Mouse (Mus musculus): ENCODE measurements around the gene Gm49711.

The Gm49711 gene

DNA sequence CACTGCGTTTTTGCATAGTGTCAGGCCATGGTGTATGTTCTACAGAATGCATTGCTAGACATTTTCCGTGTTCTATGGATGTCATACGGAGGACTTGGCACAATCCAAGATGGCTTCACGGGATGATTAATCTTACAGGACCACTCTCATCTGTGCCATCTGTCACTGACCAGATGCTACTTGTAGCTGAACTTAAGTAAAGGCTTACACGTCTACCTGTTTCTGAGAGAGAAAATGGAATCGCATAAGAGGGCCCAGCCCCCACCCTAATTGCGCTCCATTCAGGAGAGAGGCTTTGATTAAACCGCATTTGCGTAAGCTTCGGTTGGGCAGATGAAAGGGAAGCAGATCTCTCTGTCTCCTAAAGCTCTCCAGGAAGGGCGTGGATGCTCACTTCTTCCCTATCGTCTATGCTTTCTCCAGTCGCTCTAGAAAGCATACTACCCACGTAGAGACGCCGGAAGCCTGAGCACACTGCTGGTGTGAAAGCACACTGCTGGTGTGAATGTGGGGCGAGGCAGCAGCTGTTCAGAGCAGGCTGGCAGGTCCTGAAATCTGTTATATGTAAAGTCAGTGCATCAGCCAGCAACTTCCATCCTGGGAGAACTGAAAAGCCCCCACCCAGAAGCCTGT lies 62.9 kb downstream of the Gm49711 start:
- DNase-seq (ENCODE audit: low spot score) = no peak

DNA sequence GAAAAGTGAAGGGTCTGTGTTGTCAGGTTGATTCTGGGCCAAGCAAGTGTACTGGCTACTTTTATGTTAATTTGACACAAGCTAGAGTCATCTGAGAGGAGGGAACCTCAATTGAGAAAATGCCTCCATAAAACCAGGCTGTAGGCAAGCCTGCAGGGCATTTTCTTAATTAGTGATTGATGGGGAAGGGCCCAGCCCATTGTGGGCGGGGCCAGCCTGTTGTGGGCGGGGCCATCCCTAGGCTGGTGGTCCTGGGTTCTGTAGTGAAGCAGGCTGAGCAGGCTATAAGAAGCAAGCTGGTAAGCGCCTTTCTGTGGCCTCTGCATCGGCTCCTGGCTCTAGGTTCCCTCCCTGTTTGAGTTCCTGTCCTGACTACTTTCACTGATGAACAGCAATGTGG lies 69.1 kb downstream of the Gm49711 start:
- DNase-seq (ENCODE audit: low spot score) = no peak

GRCm38 (mm10) chr16:92127666-92128065 lies 69.5 kb downstream of the Gm49711 start:
- no peak for DNase-seq (ENCODE audit: low spot score)

- no peak for DNase-seq (ENCODE audit: low spot score)
These were observed 71.7 kb downstream of the Gm49711 start for GRCm38 (mm10) chr16:92129843-92130242.

- DNase-seq (ENCODE audit: low spot score) = no peak
These were observed 74.4 kb downstream of the Gm49711 start for GRCm38 (mm10) chr16:92132511-92132910.

- no peak for DNase-seq (ENCODE audit: low spot score)
These were observed 76.1 kb downstream of the Gm49711 start for GRCm38 (mm10) chr16:92134148-92134764.

DNA sequence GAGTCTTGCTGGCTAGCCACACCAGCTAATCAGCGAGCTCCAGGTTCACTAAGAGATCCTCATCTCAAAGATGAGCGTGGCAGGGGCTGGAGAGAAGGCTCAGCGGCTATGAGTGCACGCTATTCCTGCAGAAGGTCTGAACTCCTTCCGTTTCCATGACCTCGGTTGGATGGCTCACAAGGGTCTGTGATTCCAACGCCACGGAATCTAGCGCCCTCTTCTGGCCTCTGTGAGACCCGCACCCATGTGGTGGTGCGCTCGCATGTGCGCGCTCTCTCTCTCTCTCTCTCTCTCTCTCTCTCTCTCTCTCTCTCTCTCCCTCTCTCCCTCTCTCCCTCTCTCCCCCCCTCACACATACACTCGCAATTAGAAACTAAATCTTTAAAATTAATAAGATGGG lies 78.2 kb downstream of the Gm49711 start:
- DNase-seq (ENCODE audit: low spot score) = no peak

DNA sequence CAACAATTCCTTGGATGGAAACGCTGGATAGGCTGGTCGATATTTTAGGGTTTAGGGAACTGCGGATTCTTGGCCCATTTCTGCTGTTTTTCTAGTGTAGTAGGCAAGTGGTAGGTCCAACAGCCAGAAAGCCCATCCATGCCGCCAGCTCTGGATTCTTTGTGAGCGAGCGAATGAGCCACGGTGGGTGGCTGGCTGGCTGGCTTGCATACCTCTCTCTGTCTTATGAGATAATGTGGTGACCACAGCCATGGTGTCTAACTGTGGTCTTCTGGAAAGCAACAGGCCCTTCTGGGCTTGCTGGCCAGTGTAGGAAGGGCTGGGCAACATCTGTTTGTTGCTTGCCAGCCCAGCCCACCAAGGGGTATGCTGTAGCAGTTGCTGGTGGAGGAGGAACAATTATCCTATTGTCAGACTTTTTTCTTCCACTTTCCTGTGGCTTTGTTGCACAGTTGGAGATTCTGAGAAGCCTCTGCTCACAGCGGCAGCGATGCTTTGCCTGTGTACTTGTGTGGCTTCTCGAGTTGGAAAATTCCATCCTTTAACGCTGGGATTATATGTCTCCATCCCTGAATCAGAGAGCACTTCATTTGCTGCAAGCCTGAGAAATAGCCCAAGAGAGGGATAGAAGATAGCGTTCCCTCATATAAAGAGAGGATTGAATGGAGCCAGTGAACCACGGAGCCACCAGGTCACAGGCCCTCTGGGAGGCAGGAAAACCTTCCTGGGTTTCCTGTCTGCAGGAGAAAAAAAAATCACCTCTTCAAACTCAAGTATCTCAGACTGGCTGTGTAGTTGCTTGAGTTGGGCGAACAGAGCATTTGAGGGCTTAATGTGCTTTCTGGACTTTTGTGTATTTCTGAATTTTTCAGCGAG lies 81.5 kb downstream of the Gm49711 start:
- no peak for DNase-seq (ENCODE audit: low spot score)

DNA sequence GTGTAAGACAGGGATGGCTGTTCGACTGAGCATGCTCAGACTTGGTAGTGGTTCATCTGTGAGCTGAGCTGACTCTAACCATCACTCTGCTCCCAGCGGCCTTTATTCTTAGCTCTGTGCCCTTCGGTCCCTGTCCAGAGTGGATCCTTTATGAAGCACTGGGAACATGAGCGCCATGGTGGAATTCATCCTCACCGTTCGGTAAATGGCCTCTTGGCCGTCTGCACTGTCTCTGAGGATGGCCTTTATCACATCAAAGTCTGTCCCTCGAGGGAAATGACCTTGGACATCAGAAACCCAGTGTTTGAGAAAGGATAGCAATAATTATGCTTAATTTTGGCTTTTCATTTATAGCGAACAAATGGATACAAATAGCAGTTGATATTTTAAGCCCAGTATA lies 82.2 kb downstream of the Gm49711 start:
- no peak for DNase-seq (ENCODE audit: low spot score)

DNA sequence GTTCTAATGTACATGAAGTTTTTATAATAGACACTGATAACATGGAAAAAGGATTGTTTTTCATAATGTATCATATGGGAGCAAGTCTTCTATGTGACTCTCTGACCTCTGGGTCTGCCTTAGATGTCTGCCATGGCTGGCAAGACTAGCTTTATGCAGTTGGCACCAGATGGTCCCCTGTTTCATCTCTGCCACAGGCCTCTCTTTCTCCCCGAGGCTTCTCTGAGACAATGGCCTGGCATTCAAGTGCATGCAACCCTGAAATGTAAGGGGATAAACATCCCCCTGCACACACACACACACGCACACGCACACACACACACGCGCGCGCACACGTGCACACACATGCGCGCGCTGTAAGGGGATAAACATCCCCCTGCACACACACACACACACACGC lies 82.9 kb downstream of the Gm49711 start:
- no peak for DNase-seq (ENCODE audit: low spot score)

DNA sequence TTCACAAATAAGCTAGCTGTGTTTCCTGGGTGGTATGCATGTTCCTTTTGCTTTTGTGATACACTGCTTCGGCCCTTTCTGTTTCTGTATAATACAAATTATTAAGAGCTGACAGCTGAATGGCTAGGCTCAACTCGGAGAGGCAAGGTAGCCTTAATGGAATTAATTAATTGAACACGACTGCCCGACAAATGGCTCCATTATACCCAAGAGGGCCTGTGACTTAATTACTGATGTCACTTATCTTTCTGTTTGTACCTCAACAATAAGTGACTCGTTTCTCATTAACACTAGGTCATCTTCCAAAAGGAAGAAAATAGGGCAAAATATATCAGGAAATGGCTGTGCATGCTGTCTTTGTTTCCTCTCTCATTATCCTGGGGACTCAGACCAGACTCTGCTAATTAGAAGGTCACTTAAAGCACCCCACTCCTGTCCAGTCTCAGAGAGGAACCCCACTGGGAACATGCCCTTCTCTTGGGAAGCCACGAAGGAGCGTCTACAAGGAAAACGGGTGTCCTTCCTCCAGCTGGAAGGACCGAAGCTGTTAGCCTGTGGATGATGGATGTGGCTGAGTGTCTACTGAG lies 84.4 kb downstream of the Gm49711 start:
- no peak for DNase-seq (ENCODE audit: low spot score)

GRCm38 (mm10) chr16:92147631-92148366 lies 89.7 kb downstream of the Gm49711 start:
- DNase-seq (ENCODE audit: low spot score) = no peak

DNA sequence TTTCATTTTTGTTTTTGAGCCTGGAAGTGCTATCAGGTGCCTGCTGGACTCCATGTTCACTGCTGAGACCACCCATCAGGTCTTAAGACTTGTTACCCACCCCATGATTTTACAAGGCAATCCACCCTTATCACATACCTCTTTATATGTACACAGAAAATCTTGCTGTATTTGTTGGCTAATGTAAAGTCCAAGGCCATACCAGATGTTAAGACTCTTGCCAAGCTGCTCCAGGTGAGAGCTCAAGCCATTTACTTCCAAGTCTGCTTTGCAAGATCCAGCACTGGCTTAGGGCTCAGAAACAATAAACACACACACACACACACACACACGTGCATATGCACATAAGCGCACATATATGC lies 90.2 kb downstream of the Gm49711 start:
- no peak for DNase-seq (ENCODE audit: low spot score)

DNA sequence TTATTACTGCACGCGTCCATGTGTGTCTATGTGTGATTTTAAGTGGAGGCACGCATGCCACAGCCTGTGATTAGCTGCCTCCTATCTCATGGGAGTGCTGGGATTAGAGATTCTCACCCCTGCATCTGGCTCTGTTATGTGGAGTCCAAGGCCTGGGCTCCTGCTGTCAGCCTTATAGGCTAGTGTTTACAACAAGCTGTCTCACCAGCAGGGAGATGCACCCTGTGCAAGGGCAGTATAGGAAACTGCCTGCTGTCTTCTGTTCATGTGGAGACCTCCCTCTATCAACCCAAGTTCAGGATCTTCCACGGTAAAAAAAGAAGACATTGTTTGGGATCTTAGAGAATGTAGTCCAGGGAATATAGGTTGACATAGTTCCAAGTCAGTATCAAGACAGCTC lies 92.9 kb downstream of the Gm49711 start:
- no peak for DNase-seq (ENCODE audit: low spot score)

DNA sequence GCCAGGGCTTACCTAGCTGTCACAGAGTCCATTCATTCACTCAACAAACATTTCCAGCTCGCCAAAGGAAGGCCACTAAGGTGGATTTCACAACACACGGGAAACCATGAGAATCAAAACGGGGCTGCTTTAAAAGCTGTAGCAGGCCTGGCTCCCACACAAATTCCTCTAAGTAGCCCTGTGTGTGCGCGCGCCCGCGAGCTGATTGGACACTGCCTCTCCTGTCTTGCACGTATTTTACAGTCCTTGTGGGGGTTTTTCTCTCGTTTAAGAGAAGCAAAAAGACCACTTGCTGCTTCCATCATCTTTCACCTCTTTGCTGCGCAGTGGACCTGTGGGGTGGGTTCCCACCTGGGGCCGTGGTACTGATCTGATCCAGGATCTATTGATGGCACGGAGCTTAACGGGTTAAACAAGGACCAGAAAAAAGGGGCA lies 99.9 kb downstream of the Gm49711 start:
- peak; percentile 29 for DNase-seq (ENCODE audit: low spot score)

DNA sequence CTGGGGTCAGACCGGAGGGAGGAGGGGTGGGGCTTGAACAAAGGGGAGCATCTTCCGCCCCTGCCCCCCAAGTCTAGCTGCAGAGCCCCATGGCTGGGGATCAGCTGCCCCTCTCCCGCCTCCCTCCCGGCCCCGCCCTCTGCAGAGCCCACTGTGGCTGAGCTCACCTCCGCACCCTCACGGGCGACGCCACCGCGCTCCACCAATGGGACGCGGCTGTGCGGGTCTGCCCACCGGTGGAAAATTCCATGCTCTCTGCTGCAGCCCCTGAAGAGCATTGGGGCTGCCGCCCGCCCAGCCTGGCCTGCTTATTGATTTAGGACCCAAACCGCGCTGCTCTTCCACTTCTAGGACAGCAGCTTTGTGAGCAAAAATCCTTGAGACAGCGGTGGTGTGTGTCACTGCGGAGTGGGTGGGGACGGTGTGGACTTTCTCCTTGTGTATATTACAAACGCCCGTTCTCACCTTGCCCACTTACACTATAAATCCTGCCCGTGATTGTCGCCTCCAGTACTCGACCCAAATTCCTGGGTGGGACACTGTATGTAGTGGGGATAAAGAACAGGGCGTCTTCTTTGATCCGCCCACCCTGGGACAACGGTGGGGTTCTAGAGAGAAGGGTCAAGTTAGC lies 100.5 kb downstream of the Gm49711 start:
- peak; percentile 21 for DNase-seq (ENCODE audit: low spot score)

GRCm38 (mm10) chr16:92159114-92159513 lies 101.0 kb downstream of the Gm49711 start:
- DNase-seq (ENCODE audit: low spot score) = no peak

DNA sequence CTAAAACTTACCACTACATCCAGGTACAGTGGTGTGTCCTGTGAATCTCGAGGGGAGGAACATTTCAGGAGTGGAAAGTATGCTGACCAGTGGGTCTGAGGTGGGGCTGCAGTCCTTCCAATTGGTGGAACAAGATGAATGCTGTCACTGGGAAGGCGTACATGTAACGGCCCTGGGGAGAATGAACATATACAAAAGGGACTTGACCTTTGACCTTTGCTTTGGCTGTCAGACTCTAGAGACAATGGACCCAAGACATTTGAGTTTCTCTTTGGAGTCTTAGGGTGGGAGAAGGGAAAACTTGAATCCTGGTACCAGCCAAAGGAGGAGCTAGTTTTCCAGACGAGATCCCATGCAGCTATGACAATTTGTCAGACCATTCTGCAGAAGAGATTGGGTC lies 104.2 kb downstream of the Gm49711 start:
- no peak for DNase-seq (ENCODE audit: low spot score)

DNA sequence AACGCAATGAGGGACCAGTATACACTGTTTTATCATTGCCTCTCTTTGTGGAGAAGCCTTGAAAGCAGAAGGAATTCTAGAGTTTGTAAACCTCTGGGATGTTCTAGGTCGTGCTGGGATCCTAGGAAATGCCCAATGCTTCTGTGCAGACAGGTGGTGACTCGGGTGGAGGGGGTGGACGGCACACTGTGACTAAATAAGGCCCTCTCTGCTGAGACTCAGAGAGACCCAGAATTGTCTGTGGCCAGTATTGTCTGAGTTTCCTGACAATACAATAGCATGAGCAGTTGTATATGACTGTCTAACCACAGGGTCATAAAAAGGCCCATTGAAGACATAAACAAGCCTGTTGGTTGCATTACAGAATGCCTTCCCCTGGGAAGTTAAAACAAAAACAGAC lies 105.4 kb downstream of the Gm49711 start:
- DNase-seq (ENCODE audit: low spot score) = no peak

- DNase-seq (ENCODE audit: low spot score) = no peak
These were observed 117.9 kb downstream of the Gm49711 start for GRCm38 (mm10) chr16:92176052-92176451.

- DNase-seq (ENCODE audit: low spot score) = no peak
These were observed 119.6 kb downstream of the Gm49711 start for GRCm38 (mm10) chr16:92177718-92178117.

DNA sequence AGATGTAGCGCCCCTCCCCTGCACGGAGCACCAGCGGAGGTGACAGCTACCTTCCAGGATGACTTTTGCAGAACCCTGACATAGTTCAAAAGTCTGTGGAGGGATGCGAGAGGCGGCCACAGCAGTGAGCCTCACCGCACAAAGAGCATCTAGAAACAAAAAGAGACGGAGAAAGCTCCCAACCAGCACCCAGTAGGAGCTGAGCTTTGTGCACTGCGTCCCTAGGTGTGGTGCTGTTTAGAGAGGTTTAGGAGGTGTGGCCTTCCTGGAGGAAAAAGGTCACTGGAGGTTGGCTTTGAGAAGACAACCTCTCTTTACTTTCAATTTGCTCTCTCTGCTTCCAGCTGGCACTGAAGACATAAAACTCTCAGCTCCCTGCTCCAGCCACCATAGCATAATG lies 121.2 kb downstream of the Gm49711 start:
- DNase-seq (ENCODE audit: low spot score) = no peak
